Mouse (Mus musculus) thymus, adult 2 months (tissue): ENCODE measurements around the gene Chrna9.

Source experiments
- CTCF ChIP-seq: fragments of 200-500 bp; IDR thresholded peaks from 2 replicates; pipeline ENCODE4 v1.5.1; 2012; ENCODE audit warnings: mild to moderate bottlenecking, control low read depth, low read length, moderate library complexity, borderline replicate concordance; ENCODE audit not compliant: control insufficient read depth, poor library complexity, insufficient read depth; ENCODE audit errors: extremely low read depth
- POLR2A ChIP-seq: fragments of 200-500 bp; IDR thresholded peaks from 2 replicates; pipeline ENCODE4 v1.6.1; 2012; ENCODE audit warnings: mild to moderate bottlenecking, low read length, control low read depth, moderate library complexity; ENCODE audit not compliant: control insufficient read depth, poor library complexity, insufficient read depth; ENCODE audit errors: extremely low read depth

- TF ChIP-seq POLR2A, result no peak
- TF ChIP-seq CTCF, result no peak
Measured at GRCm38 (mm10) chr5:65919326-65919725, 15.4 kb upstream of the Chrna9 start.
